Mouse (Mus musculus) thymus, adult 2 months (tissue): ENCODE results near the gene Irf2bp2. TPM values are rescaled to one million over a fixed set of nuclear protein-coding genes. Genes with fewer than 3 reads are reported as not detected.

ENCODE experiments used
- DNase-seq: peaks from one replicate; pipeline ENCODE4 v3.0.0; 2021
- H3K27ac ChIP-seq: fragments of 200-500 bp; 2 replicates; pipeline ENCODE4 v1.5.1; 2012; ENCODE audit warnings: low read length, control low read depth; ENCODE audit not compliant: control insufficient read depth, insufficient read depth
- H3K27me3 ChIP-seq: fragments of 200-500 bp; 2 replicates; pipeline ENCODE4 v1.6.1; 2012; ENCODE audit warnings: mild to moderate bottlenecking, low read length, moderate library complexity, mixed read lengths; ENCODE audit not compliant: control insufficient read depth, insufficient read depth
- H3K36me3 ChIP-seq: fragments of 200-500 bp; 2 replicates; pipeline ENCODE4 v1.6.1; 2012; ENCODE audit warnings: mild to moderate bottlenecking, low read length, moderate library complexity; ENCODE audit not compliant: control insufficient read depth, insufficient read depth
- H3K4me1 ChIP-seq: fragments of 200-500 bp; replicated peaks from 2 replicates; pipeline ENCODE4 v1.6.1; 2012; ENCODE audit warnings: low read length; ENCODE audit not compliant: control insufficient read depth, insufficient read depth
- H3K4me3 ChIP-seq: fragments of 200-500 bp; 2 replicates; pipeline ENCODE4 v1.5.1; 2012; ENCODE audit warnings: mild to moderate bottlenecking, low read length, control low read depth, moderate library complexity; ENCODE audit not compliant: control insufficient read depth, insufficient read depth
- CTCF ChIP-seq: fragments of 200-500 bp; IDR thresholded peaks from 2 replicates; pipeline ENCODE4 v1.5.1; 2012; ENCODE audit warnings: mild to moderate bottlenecking, control low read depth, low read length, moderate library complexity, borderline replicate concordance; ENCODE audit not compliant: control insufficient read depth, poor library complexity, insufficient read depth; ENCODE audit errors: extremely low read depth
- POLR2A ChIP-seq: fragments of 200-500 bp; IDR thresholded peaks from 2 replicates; pipeline ENCODE4 v1.6.1; 2012; ENCODE audit warnings: mild to moderate bottlenecking, low read length, control low read depth, moderate library complexity; ENCODE audit not compliant: control insufficient read depth, poor library complexity, insufficient read depth; ENCODE audit errors: extremely low read depth
- WGBS: fragments of 180-500 bp; shearing (Covaris S2); methylation state at CpG from one replicate; pipeline ENCODE4 v1.1.7; 2018; 5-methylcytosine and 5-hydroxymethylcytosine counted together
- polyA plus RNA-seq: library from polyadenylated mRNA; depleted of rRNA; stranded (reverse); fragments of >200 nt; gene quantifications from 2 replicates; pipeline ENCODE4 v1.2.3, GENCODE M21; 2012

Gene Irf2bp2
- polyA plus RNA-seq, 1 experiment, result 71.7 TPM

DNA sequence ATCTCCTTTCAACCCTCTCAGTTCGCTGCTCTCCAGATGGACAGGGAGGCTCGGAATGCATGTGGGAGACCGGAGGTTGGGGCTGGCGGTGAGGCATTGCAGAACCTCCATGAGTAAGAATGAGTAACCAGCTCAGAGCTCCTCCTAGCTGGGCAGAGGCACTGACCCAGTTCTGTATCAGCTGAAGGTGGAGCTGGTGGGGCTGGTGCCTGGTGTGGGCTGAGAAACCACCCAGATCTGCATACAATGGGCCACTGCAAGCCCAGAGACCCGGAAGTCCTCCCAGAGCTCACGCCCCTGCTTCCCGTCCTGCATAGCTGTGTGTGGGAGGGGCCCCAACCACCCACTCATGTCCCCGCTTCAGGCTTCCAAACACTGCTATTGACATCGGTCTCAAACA, 22.0 kb upstream of the Irf2bp2 start:
- H3K4me3 ChIP-seq, result no peak overlapping the region
- WGBS, result 73% methylated on average over 9 of the region's 9 CpGs
- peaks cover 68% of the 10 kb centered on the region for H3K4me1 ChIP-seq
- peak overlapping the region; percentile 70 for H3K27ac ChIP-seq
- no peaks in the 10 kb centered on the region for H3K36me3 ChIP-seq
- no peak for DNase-seq
- no peak for TF ChIP-seq POLR2A
- TF ChIP-seq CTCF, result no peak
- H3K27me3 ChIP-seq, result no peaks in the 10 kb centered on the region

DNA sequence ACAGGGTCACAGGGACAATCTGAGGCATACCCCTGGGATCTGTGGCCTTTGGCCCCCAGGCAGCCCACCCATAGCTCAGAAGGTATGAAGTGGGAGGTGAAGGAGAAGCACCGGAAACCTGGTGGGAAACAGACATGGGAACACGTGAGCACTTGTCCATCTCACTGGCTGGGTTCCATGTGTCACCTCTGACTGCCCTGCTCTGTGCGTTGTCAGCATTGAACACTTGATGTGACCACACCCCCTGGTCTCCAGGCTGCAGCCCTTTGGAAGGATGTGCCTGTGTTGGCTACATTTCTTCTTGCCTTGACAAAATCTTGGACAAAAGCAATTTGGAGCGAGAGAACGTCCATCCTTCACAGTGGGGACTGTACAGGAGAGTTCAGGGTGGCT, 20.9 kb upstream of the Irf2bp2 start:
- no peak for TF ChIP-seq POLR2A
- TF ChIP-seq CTCF, result peak; percentile 3; the same call in 1 of the 2 replicates
- Histone ChIP-seq H3K27ac (peak overlapping the region; percentile 10), H3K27me3 (no peaks in the 10 kb centered on the region), H3K4me3 (no peak overlapping the region), H3K4me1 (peaks cover 63% of the 10 kb centered on the region), H3K36me3 (no peaks in the 10 kb centered on the region)
- DNase-seq, result no peak
- 73% methylated on average over 5 of the region's 5 CpGs for WGBS

DNA sequence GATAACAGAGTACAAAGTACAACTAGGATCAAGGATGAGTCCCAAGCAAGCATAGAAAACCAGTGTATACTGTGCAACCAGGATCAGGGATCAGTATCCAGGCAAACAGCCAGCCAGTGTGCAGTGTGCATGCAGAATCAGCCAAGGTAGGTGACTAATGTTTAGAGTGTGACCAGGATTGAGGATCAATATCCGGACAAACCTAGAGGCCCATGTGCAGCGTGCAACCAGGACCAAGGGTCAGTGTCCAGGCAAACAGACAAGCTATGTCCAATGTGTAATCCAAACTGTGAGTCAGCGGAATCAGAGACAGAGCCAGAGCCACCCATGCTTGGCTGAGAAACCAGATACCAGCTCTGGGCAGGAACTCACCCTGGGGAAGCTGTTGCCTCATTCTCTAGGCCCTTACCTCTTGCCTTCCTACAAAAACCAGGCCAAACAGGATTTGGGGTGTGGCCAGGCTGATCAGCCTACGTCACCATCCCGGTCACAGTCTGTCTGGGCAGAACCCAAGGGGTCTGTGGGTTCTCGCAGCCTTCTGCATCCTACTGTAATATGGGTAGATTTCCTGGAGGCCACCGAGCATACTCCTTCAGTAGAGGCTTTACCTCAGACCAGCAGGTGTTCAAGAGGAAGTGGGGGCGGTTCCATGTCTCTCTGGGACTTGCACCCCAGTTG, 20.4 kb upstream of the Irf2bp2 start:
- H3K36me3 ChIP-seq, result no peaks in the 10 kb centered on the region
- H3K27me3 ChIP-seq, result no peaks in the 10 kb centered on the region
- peak overlapping the region; percentile 32 for H3K27ac ChIP-seq
- peak; percentile 54 for DNase-seq
- no peak for TF ChIP-seq POLR2A
- TF ChIP-seq CTCF, result peak; percentile 10; the same call in 1 of the 2 replicates
- no peak overlapping the region for H3K4me3 ChIP-seq
- H3K4me1 ChIP-seq, result peaks cover 58% of the 10 kb centered on the region
- 33% methylated on average over 8 of the region's 8 CpGs for WGBS

DNA sequence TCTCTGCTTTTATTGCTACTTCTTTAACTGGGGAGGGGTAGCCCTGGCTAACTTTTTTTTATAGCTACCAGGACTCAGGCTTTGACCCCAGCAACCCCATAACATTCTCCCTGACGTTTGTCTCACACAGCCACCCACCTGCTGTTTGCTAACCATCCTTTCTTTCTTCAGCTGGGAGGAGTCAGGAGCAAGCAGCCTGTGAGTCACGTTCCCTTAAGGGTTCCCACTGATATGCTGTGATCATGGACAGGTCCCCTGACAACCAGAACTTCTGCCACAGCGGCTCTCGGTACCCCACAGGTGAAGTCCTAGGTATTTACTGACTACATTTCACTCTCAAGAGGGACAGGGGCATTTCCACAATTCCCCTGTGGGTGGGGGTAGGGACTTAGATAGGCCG, 19.4 kb upstream of the Irf2bp2 start:
- no peak overlapping the region for H3K27ac ChIP-seq
- no peaks in the 10 kb centered on the region for H3K27me3 ChIP-seq
- TF ChIP-seq CTCF (no peak), POLR2A (no peak)
- H3K36me3 ChIP-seq, result no peaks in the 10 kb centered on the region
- DNase-seq, result no peak
- H3K4me3 ChIP-seq, result no peak overlapping the region
- peaks cover 50% of the 10 kb centered on the region for H3K4me1 ChIP-seq
- 74% methylated on average over 5 of the region's 5 CpGs for WGBS

DNA sequence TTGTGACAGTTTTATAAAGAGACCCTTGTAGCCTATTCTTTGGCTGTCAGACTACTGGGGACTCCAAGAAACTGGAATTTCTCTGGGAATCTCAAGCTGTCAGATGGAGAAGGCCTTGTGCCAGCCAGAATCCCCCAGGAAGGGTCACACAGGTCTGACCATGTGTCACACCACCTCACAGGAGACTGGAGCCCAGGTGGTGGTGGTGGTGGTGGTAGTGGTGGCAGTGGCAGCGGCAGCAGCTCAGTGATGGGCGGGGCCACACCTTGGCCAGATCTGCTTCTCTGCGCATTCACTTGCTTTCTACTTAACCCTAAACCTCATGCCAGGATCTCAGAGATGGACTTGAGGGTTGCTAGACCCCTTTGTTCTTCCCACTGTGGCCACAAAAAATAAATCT, 19.0 kb upstream of the Irf2bp2 start:
- TF ChIP-seq CTCF (no peak), POLR2A (no peak)
- peaks cover 46% of the 10 kb centered on the region for H3K4me1 ChIP-seq
- no peaks in the 10 kb centered on the region for H3K36me3 ChIP-seq
- no peaks in the 10 kb centered on the region for H3K27me3 ChIP-seq
- DNase-seq, result no peak
- H3K4me3 ChIP-seq, result no peak overlapping the region
- 31% methylated on average over 3 of the region's 3 CpGs for WGBS
- H3K27ac ChIP-seq, result no peak overlapping the region

- H3K36me3 ChIP-seq, result no peaks in the 10 kb centered on the region
- H3K27ac ChIP-seq, result no peak overlapping the region
- no peak for DNase-seq
- H3K27me3 ChIP-seq, result no peaks in the 10 kb centered on the region
- no peak overlapping the region for H3K4me3 ChIP-seq
- 72% methylated on average over 3 of the region's 3 CpGs for WGBS
- H3K4me1 ChIP-seq, result peaks cover 35% of the 10 kb centered on the region
- no peak for TF ChIP-seq POLR2A
- TF ChIP-seq CTCF, result no peak
These were observed 16.9 kb upstream of the Irf2bp2 start for GRCm38 (mm10) chr8:126610713-126611112.
